Mouse (Mus musculus) embryonic facial prominence, embryonic 15.5 days (tissue): Measurements from ENCODE around the gene Nol12. TPM values are rescaled to one million over a fixed set of nuclear protein-coding genes. Genes with fewer than 3 reads are reported as not detected.

Experiments
- ATAC-seq: fragments of 200-750 bp; cut with Nextera tagmentation; 2 replicates; pipeline ENCODE4 v1.8.0; 2017; ENCODE audit warnings: low read depth, moderate TSS enrichment; ENCODE audit not compliant: insufficient number of reproducible peaks, low FRiP score, low TSS enrichment
- H3K27ac ChIP-seq: fragments of 300-500 bp; sonication (generic); replicated peaks from 2 replicates; pipeline ENCODE4 v1.5.1; 2015; ENCODE audit warnings: mild to moderate bottlenecking, inconsistent platforms
- H3K27me3 ChIP-seq: fragments of 300-500 bp; sonication (generic); 2 replicates; pipeline ENCODE4 v1.6.1; 2015; ENCODE audit warnings: inconsistent platforms
- H3K36me3 ChIP-seq: fragments of 300-500 bp; sonication (generic); 2 replicates; pipeline ENCODE4 v1.6.1; 2015; ENCODE audit warnings: mild to moderate bottlenecking, inconsistent platforms
- H3K4me1 ChIP-seq: fragments of 300-500 bp; sonication (generic); 2 replicates; pipeline ENCODE4 v1.6.1; 2015; ENCODE audit warnings: inconsistent platforms
- H3K4me2 ChIP-seq: fragments of 300-500 bp; sonication (generic); replicated peaks from 2 replicates; pipeline ENCODE4 v1.6.1; 2015; ENCODE audit warnings: mild to moderate bottlenecking, inconsistent platforms
- H3K4me3 ChIP-seq: fragments of 300-500 bp; sonication (generic); replicated peaks from 2 replicates; pipeline ENCODE4 v1.5.1; 2015; ENCODE audit warnings: mild to moderate bottlenecking, inconsistent platforms
- H3K9ac ChIP-seq: fragments of 300-500 bp; sonication (generic); 2 replicates; pipeline ENCODE4 v1.6.1; 2015; ENCODE audit warnings: inconsistent platforms
- H3K9me3 ChIP-seq: fragments of 300-500 bp; sonication (generic); replicated peaks from 2 replicates; pipeline ENCODE4 v1.6.1; 2016; ENCODE audit warnings: inconsistent platforms
- WGBS: fragments of 180-500 bp; shearing (Covaris S2); methylation state at CpG from one replicate; pipeline ENCODE4 v1.1.7; 2015; 5-methylcytosine and 5-hydroxymethylcytosine counted together
- polyA plus RNA-seq: library from polyadenylated mRNA; unstranded; fragments of >200 nt; fragmentation: Nextera tagmentation; extraction: Ambion mirVana; gene quantifications from 2 replicates; pipeline ENCODE4 v1.2.1, GENCODE M21; 2015

The Nol12 gene
- polyA plus RNA-seq, 1 experiment from 2014 or later: 52.7 TPM

- Histone ChIP-seq H3K4me1 (peaks cover 33% of the 10 kb centered on the region), H3K9me3 (no peaks in the 10 kb centered on the region), H3K4me3 (peak overlapping the region; percentile 76), H3K27me3 (no peaks in the 10 kb centered on the region), H3K27ac (peak overlapping the region; percentile 74), H3K36me3 (peaks cover 20% of the 10 kb centered on the region), H3K4me2 (peak overlapping the region; percentile 95), H3K9ac (0 out of 2 replicates have a peak overlapping the region, but pooled peaks have one; percentile 9)
- 45% methylated on average over 12 of the region's 12 CpGs for WGBS
- ATAC-seq: no peak
Observed at GRCm38 (mm10) chr15:78916052-78916826, 18.5 kb upstream of the Nol12 start.

- Histone ChIP-seq H3K4me3 (no peak overlapping the region), H3K27ac (no peak overlapping the region)
- 86% methylated on average over 23 of the region's 23 CpGs for WGBS
Observed at GRCm38 (mm10) chr15:78918126-78918525, 16.6 kb upstream of the Nol12 start.

GRCm38 (mm10) chr15:78919914-78920313, 14.8 kb upstream of the Nol12 start:
- WGBS: 73% methylated on average over 12 of the region's 12 CpGs
- Histone ChIP-seq H3K4me3 (no peak overlapping the region), H3K9me3 (no peaks in the 10 kb centered on the region), H3K9ac (no peak overlapping the region), H3K4me2 (no peak overlapping the region), H3K27me3 (no peaks in the 10 kb centered on the region), H3K4me1 (peaks cover 37% of the 10 kb centered on the region), H3K36me3 (peaks cover 12% of the 10 kb centered on the region), H3K27ac (no peak overlapping the region)
- no peak for ATAC-seq

More at GRCm38 (mm10) chr15:78918126-78918525, 16.6 kb upstream of the Nol12 start:
- peaks cover 12% of the 10 kb centered on the region for H3K36me3 ChIP-seq
- peaks cover 34% of the 10 kb centered on the region for H3K4me1 ChIP-seq
- H3K4me2 ChIP-seq: no peak overlapping the region
- H3K9ac ChIP-seq: no peak overlapping the region
- H3K27me3 ChIP-seq: no peaks in the 10 kb centered on the region
- no peak for ATAC-seq
- no peaks in the 10 kb centered on the region for H3K9me3 ChIP-seq

- Histone ChIP-seq H3K36me3 (peaks cover 12% of the 10 kb centered on the region), H3K27me3 (no peaks in the 10 kb centered on the region), H3K9ac (no peak overlapping the region), H3K4me2 (no peak overlapping the region), H3K9me3 (no peaks in the 10 kb centered on the region), H3K4me3 (no peak overlapping the region), H3K27ac (no peak overlapping the region), H3K4me1 (peaks cover 41% of the 10 kb centered on the region)
- no peak for ATAC-seq
- WGBS: 86% methylated on average over 7 of the region's 7 CpGs
Observed at GRCm38 (mm10) chr15:78922700-78923099, 12.0 kb upstream of the Nol12 start.

- no peak for ATAC-seq
- peak overlapping the region; percentile 66; the same call in 1 of the 2 replicates for H3K27ac ChIP-seq
- no peak overlapping the region for H3K4me3 ChIP-seq
- peaks cover 43% of the 10 kb centered on the region for H3K4me1 ChIP-seq
- peaks cover 7% of the 10 kb centered on the region for H3K36me3 ChIP-seq
- WGBS: 37% methylated on average over 6 of the region's 6 CpGs
- H3K9ac ChIP-seq: no peak overlapping the region
- H3K4me2 ChIP-seq: no peak overlapping the region
- H3K27me3 ChIP-seq: no peaks in the 10 kb centered on the region
- no peaks in the 10 kb centered on the region for H3K9me3 ChIP-seq
Observed at GRCm38 (mm10) chr15:78923585-78923984, 11.1 kb upstream of the Nol12 start.

GRCm38 (mm10) chr15:78925129-78925528, 9.6 kb upstream of the Nol12 start:
- WGBS: 36% methylated on average over 8 of the region's 8 CpGs
- H3K4me1 ChIP-seq: peaks cover 54% of the 10 kb centered on the region
- H3K36me3 ChIP-seq: peaks cover 10% of the 10 kb centered on the region
- no peak for ATAC-seq
- no peaks in the 10 kb centered on the region for H3K9me3 ChIP-seq
- no peak overlapping the region for H3K9ac ChIP-seq
- peak overlapping the region; percentile 71; the same call in 1 of the 2 replicates for H3K4me2 ChIP-seq
- no peaks in the 10 kb centered on the region for H3K27me3 ChIP-seq
- H3K4me3 ChIP-seq: no peak overlapping the region
- H3K27ac ChIP-seq: peak overlapping the region; percentile 98

- Histone ChIP-seq H3K9me3 (no peaks in the 10 kb centered on the region), H3K4me3 (peak within 1 kb of the TSS; percentile 65), H3K36me3 (peaks cover 19% of the 10 kb centered on the region), H3K9ac (peak within 1 kb of the TSS; percentile 47), H3K27me3 (no peaks in the 10 kb centered on the region), H3K4me2 (peak within 1 kb of the TSS; percentile 71), H3K27ac (peak within 1 kb of the TSS; percentile 98), H3K4me1 (peaks cover 50% of the 10 kb centered on the region)
- peak; percentile 90 for ATAC-seq
- WGBS: 3% methylated on average over 20 of the region's 20 CpGs
Observed at GRCm38 (mm10) chr15:78926021-78926919, 8.5 kb upstream of the Nol12 start, which contains the start of gene Lgals1. TSS of gene Lgals1 (plus strand) at chr15:78926725.

- H3K27ac ChIP-seq: peak overlapping the region; percentile 98
- H3K9ac ChIP-seq: peak overlapping the region; percentile 47
- H3K9me3 ChIP-seq: no peaks in the 10 kb centered on the region
- no peak for ATAC-seq
- H3K4me1 ChIP-seq: peaks cover 53% of the 10 kb centered on the region
- peak overlapping the region; percentile 71 for H3K4me2 ChIP-seq
- WGBS: 12% methylated on average over 15 of the region's 15 CpGs
- no peaks in the 10 kb centered on the region for H3K27me3 ChIP-seq
- peaks cover 20% of the 10 kb centered on the region for H3K36me3 ChIP-seq
- H3K4me3 ChIP-seq: peak overlapping the region; percentile 65
Observed at GRCm38 (mm10) chr15:78927021-78927787, 7.5 kb upstream of the Nol12 start.

GRCm38 (mm10) chr15:78927788-78928457, 6.8 kb upstream of the Nol12 start:
- ATAC-seq: peak; percentile 68
- Histone ChIP-seq H3K4me2 (peak overlapping the region; percentile 71), H3K27ac (peak overlapping the region; percentile 98), H3K4me1 (peaks cover 53% of the 10 kb centered on the region), H3K27me3 (no peaks in the 10 kb centered on the region), H3K36me3 (peaks cover 20% of the 10 kb centered on the region), H3K9me3 (no peaks in the 10 kb centered on the region), H3K4me3 (peak overlapping the region; percentile 65), H3K9ac (peak overlapping the region; percentile 47)
- WGBS: under 1% methylated on average over 35 of the region's 35 CpGs

- Histone ChIP-seq H3K36me3 (peaks cover 20% of the 10 kb centered on the region), H3K9ac (no peak overlapping the region), H3K27me3 (no peaks in the 10 kb centered on the region), H3K9me3 (no peaks in the 10 kb centered on the region), H3K27ac (peak overlapping the region; percentile 98), H3K4me3 (peak overlapping the region; percentile 65), H3K4me1 (peaks cover 47% of the 10 kb centered on the region), H3K4me2 (peak overlapping the region; percentile 71)
- ATAC-seq: no peak
- WGBS: 32% methylated on average over 8 of the region's 8 CpGs
Observed at GRCm38 (mm10) chr15:78928539-78928938, 6.2 kb upstream of the Nol12 start.
